Mouse (Mus musculus): ENCODE measurements around the gene Igdcc3.
"Not testable (repeated sequence)": the region's sequence is repeated elsewhere in the genome, so short reads cannot be mapped to it uniquely, and the experiment has no call there.

The Igdcc3 gene

DNA sequence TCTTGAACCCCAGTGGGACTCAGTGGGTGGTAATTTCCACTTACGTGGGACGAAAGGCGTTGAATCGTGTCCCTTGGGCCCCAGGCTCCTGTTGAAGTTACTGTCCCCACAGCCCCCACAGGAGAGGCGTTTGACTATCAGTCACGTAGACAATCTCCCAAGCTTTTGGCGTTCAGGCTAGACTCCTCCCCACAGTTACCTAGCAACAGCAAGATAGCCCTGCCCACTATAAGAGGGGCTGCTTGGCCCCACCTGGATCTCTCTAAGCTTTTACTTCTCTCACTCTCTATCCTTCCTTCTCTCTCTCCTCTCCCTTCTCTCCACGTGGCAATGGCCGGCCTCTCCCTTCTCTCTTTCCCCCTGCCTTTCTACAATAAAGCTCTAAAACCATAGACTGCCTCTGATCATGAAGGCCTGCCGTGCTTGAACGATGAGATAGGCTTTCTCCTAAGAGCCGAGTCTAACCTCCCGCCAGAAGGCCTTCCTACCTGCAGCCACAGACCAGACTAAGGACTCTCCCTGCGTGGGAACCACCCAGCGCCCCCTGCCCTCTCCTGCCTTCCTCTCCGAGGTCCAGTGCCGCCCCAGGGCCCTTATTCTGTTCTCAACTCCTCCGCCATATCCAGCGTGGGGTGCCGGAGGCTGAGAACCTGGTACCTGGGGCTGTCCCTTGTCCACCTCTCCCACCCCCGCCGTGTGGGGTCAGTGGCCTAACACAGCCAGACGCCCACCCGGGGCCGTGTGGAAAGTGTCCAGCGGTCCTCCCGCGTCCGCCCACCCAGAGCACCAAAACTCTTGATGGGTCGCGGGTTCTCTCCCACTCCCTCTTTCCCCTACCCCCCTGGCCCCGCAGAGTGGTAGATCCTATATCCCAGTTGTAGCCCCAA, 67.5 kb downstream of the Igdcc3 start:
- DNase-seq, result no peak

DNA sequence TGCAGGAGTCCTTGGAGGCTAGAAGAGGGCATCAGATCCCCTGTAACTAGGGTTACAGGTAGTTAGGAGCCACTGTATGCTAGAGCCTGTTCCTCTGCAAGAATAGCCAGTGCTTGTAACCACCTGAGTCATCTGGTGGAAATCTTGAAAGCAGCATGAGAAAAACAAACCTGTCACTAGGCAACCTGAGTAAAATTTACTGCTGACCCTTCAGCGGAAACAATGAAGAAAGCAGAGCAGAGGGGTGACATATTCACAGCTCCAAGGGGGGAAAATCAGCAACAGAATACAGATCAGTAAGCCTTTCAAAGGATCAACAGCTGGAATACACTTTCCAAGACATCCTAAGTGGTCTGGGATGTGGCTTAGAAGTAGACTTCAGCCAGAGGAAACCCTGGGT, 70.6 kb downstream of the Igdcc3 start:
- DNase-seq, result no peak

DNA sequence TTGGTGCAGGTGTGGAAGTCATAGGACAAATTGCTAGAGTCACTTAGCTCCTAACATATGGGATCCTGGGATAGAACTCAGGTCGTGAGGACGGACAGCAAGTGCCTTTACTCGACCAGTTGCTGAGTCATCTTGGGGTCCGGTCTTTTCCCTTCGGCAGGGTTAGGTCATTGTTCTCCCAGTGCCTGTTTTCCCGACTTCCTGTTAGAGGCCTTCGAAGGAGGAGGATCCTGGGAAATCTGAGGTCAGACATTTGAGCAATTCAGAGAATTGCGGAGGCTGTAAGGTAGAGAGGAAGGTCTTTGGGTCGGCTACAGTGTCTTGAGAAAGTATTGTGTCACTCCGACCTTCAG, 73.4 kb downstream of the Igdcc3 start:
- no peak for DNase-seq

DNA sequence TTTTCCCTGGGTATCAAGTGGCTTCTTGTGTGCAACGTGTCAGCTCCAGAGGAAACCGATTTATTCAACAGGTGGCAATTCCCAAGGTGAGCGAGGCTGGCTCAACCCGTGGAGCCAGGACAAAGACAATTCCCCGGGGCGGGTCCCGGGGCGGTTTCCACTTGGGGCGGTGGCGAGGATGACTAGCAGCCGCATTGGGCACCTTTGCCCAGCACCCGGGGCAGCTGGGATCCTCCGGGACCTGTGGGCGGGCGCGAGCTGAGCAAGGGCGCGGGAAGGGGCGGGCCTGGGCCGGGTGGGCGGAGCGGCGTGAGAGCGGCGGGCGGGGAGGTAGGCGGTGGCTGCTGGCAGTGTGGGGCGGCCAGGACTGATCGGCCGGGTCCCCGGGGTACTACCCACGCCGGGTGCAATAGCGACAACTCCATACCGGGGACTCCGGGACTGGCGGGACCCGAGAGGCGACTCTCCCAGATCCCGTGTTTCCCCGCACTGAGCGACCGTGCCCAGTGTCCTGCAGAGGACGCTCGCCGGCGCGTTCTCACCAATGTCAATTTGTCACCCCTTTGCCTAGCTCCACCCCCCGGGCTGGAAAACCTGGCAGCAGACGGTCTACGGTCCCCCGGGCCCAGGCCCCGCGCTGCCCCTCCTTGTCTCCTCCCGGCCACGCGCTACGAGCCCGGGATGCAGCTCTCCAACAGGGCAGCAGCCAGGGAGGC, 73.9 kb downstream of the Igdcc3 start:
- peak; percentile 82 for DNase-seq

DNA sequence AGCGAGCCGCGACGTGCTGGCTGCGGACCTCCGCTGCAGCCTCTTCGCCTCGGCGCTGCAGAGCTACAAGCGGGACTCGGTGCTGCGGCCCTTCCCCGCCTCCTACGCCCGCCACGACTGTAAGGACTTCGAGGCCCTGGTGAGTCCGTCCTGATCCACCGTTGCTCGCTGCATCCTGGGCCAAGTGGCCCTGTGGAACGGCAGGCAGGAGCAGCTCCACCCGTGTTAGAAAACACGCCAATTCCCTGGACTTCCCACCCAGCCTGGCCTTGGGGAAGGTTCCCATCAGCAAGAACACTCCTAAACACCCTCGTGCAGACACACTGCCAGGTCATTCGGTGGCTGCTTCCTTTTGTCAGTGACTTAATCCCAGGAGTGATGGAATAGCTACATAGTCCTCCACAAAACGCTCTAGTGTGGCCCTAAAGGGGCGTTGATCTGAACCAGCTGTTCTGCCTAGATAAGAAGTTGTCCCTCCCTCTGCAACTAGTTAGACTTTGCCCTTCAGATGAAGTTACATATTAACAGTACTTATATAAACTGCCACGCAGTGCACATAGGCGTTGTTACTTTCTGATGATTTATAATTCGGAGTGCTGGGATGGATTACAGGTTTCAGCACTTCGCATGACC, 74.6 kb downstream of the Igdcc3 start:
- DNase-seq, result no peak

DNA sequence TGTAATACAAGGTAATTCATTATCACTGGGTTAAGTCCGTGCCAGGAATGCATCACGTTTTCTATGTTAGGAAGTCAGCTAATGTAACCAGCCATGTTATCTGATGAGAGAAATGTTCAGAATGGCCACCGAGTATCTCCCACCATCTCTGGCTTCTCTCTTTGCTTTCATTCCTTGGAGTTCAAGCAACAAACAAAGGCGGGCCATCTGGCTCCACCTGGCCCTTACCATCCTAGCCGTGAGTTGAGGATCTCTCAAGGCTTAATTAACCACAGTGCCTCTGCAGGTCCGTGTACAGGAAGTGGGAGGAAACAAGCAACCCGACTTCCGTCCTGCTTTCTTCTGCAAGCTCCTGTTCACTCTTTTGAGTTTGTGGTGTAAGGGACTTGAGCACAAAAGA, 76.0 kb downstream of the Igdcc3 start:
- DNase-seq, result no peak

DNA sequence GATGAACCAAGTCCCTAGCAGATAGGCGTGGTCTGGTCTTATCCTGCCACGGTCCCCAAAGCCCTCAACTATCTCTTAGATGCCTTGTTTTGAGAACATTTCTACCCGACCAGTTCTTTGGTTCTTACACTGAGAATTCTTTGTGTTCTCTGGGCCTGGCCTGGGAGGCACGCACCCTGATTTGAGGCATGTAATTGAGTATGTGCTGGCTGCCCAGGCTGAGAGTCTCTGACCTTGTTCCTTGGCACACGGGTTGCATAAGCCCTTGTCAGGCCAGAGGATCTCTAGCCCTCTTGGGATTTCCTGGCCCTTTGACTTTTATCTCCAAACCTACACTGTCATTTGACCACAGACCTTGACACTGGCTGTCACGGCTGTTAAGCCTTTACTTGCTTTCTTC, 76.7 kb downstream of the Igdcc3 start:
- DNase-seq, result no peak

DNA sequence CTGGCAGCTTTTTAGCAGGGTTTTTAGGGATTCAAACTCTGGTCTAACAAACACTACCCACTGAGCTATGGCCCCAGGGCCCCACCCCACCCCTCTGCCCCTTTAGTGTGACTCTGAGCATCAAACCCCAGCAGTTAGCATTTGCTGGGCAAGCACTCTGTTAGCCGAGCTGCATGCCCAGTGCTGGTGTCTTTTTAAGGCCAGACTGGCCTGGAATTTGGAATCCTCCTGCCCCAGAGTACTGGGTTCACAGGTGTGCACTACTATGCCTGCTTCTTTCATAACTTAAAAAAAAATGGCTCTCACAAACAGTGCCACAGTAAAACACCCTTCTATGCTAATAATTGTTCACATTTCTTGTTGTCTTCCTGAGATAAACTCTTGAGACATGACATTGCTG, 77.9 kb downstream of the Igdcc3 start:
- no peak for DNase-seq

DNA sequence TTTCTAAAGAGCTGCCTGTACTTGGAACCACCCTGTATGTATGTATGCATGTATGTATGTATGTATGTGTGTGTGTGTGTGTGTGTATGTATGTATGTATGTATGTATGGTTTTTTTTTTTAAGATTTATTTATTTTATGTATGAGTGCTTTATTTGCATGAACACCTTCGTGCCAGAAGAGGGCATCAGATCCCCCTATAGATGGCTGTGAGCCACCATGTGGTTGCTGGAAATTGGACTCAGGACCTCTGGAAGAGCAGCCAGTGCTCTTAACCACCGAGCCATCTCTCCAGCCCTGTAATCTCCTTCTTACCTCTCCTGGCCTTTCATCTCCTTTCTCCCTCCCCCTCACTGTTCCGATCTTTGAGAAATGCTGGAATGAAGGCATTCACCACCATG, 79.4 kb downstream of the Igdcc3 start:
- not testable (repeated sequence) for DNase-seq

DNA sequence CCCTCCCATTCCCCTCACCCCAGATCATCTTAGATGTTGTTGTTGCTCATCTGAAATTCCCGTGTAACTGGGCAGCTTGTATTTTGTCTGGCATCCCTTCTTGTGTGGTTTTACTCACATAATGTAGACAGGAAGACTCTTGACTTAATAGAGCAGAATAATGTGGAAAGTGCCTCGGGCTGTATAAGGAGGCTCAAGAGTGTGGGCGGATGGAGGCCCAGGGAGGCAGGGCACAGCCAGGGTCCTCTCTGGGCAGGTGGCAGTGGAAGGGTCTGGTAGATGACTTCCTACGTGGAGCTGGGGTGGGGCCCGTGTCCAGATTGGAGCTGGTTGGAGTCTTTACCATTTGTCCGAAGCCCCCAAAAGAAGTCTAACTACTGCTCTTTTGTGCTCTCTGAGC, 82.9 kb downstream of the Igdcc3 start:
- DNase-seq, result no peak

DNA sequence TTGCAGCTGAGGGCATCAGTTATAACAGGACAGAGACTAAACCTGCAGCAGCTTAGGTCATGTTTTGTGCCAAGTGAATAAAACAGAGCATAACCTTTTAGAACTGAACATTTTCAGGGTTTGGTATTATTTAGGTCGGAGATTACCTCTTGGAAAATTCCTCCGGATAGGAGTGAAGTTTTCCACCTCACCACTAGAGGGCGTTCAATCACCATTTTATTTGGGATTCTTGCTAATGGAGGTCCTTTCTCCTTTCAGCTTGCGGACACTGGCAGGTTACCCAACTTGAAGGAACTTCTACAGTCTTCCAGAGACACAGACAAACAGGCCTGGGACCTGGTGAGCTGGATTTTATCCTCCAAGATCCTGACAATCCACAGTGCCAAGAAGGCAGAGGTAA, 84.8 kb downstream of the Igdcc3 start:
- peak; percentile 15 for DNase-seq

DNA sequence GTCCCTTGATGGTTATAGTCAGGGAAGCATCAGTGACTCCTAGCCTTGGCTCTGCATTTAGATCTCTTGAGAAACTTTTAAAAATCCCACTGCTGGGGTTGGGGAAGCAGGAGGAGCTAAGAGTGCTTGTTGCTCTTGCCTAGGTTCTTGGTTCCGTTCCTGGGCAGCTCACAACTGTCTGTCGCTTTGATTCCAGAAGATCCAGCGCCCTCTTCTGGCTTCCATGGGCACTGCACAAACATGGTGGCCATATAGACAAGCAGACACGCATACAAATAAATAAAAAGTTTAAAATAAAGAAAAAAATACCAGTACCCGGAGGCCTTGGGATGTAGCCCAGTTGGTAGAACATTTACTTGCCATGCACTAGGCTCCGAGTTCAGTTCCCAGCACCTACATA, 89.3 kb downstream of the Igdcc3 start:
- DNase-seq, result no peak

DNA sequence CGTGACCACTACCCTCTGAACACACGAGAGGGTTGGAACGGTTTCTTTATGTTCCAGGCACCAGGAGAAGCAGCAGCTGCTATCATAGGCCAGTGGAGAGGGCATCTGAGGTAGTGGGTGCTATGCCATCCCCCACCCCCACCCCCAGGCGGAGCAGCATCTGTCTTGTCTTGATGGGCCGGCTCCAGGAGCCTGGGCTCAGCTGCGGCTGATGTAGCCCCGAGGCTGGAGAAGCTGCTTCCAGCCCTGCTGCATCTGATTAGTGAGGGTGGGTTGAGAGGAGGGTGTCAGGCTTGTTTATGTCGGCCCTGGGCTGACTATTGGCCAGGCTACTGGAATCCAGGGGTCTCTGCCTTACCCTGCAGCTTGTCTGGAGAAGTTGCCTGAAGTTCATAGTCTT, 90.3 kb downstream of the Igdcc3 start:
- no peak for DNase-seq

DNA sequence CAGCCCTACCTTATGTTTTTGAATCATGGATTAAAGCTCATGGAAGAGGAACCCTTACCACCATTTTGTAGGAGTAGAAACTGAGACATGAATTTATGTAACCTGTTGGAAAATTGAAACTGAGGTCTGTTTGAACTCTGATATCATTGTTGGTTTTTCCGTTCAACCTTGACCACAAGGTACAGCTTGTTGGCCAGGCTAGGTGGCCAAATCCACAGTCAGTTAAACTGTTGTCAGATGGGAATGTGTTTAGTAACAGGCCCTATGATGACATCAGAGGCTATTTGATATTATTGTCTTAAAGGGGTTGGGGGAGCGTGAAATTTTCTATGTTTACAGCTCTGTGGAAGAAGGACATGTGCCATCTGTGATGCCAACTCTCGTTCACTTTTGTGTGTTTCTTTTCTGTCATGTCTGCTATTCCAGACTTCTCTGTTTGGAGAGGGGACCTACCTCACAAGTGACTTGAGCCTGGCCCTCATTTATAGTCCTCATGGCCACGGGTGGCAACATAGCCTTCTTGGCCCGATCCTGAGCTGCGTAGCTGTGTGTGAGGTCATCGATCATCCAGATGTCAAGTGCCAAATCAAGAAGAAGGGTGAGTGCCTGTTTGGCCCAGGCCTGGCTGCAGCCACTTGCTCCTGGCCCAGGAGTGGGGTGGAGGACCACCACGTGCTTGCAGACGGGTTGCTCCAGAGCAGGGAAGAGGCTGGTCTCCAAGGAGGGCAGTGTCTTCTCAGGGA, 92.4 kb downstream of the Igdcc3 start:
- no peak for DNase-seq

DNA sequence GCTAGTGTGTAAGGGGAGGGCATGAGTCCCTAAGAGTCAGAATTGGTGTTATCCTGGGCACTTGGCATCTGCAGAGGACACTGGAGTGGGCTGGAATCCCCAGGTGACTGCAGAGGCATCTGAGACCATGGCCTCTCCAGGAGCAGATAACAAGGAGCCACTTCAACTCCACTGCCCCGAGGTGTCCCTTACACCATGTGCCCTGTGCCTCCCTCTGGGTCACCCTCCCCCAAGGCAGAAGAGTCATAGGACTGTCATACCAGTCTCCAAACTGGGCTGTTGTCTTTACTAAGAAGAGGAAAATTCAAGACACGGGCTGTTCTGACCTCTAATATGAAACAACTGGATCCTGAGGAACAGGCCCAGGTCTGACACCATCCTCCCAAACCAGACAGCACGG, 93.7 kb downstream of the Igdcc3 start:
- no peak for DNase-seq
